Mouse (Mus musculus) limb, embryonic 10.5 days (tissue): ENCODE data around the gene Atp11a. TPM values are rescaled to one million over a fixed set of nuclear protein-coding genes. Genes with fewer than 3 reads are reported as not detected.

Experiments used
- DNase-seq: peaks from one replicate; pipeline ENCODE4 v3.0.0-alpha.2; 2017; ENCODE audit warnings: low spot score
- H3K27ac ChIP-seq: fragments of 300-500 bp; sonication (generic); 2 replicates; pipeline ENCODE4 v1.5.1; 2016; ENCODE audit warnings: mild to moderate bottlenecking
- H3K27me3 ChIP-seq: fragments of 300-500 bp; sonication (generic); 2 replicates; pipeline ENCODE4 v1.6.1; 2016; ENCODE audit warnings: low read depth, mild to moderate bottlenecking; ENCODE audit not compliant: poor library complexity, severe bottlenecking
- H3K36me3 ChIP-seq: fragments of 300-500 bp; sonication (generic); 2 replicates; pipeline ENCODE4 v1.6.1; 2016; ENCODE audit warnings: mild to moderate bottlenecking, moderate library complexity
- H3K4me1 ChIP-seq: fragments of 300-500 bp; sonication (generic); 2 replicates; pipeline ENCODE4 v1.6.1; 2016
- H3K4me3 ChIP-seq: fragments of 300-500 bp; sonication (generic); 2 replicates; pipeline ENCODE4 v1.5.1; 2016; ENCODE audit warnings: mild to moderate bottlenecking, moderate library complexity
- H3K9me3 ChIP-seq: fragments of 300-500 bp; sonication (generic); replicated peaks from 2 replicates; pipeline ENCODE4 v1.6.1; 2016; ENCODE audit warnings: mild to moderate bottlenecking
- WGBS: fragments of 180-500 bp; shearing (Covaris S2); methylation state at CpG from one replicate; pipeline ENCODE4 v1.1.7; 2016; 5-methylcytosine and 5-hydroxymethylcytosine counted together
- polyA plus RNA-seq: library from polyadenylated mRNA; unstranded; fragments of >200 nt; fragmentation: Nextera tagmentation; extraction: Ambion mirVana; gene quantifications from 2 replicates; pipeline ENCODE4 v1.2.1, GENCODE M21; 2016

Atp11a gene
- polyA plus RNA-seq, 1 experiment from 2014 or later = 10.8 TPM

GRCm38 (mm10) chr8:12893797-12894578 lies 137.2 kb downstream of the Atp11a start:
- 86% methylated on average over 12 of the region's 12 CpGs for WGBS
- DNase-seq = no peak
- Histone ChIP-seq H3K9me3 (no peaks in the 10 kb centered on the region), H3K4me3 (no peak overlapping the region), H3K27me3 (no peaks in the 10 kb centered on the region), H3K27ac (no peak overlapping the region), H3K4me1 (peaks cover 18% of the 10 kb centered on the region), H3K36me3 (no peaks in the 10 kb centered on the region)

DNA sequence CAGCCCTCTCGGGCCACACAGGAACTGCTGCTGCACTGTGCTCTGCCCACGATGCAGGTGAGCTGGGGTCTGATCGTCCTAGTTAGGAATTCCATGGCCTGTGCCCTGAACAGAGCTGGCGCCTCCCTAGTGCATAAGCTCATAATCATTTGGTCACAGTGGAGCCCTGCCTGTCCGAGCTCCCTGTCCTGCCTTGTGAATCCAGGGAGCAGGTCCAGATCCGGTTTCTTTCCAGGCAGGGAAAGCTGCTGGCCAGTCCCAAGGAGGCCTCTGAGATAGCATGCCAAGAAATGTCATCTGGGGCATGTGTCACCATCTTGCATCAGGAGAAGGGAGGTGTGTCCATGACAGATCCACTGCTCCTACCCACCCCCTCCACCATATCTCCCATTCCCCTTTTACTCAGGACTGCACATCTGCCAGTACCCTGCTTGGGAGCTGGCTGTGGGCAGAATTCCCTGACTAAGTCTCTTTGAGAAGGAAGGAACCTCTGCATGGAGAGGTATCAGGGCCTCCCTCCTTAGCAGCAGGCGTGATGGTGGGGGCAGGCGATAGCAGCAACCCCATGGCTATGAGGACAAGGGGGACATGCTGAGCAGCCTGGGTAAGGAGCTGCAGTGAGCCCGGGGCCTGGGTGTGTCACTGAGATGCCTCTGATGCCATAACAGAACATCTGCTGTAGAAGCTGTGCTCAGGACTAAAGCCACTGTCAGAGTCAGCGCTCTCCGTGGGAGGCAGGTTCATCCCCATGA lies 138.1 kb downstream of the Atp11a start:
- H3K27ac ChIP-seq = no peak overlapping the region

GRCm38 (mm10) chr8:12895535-12896150 lies 138.8 kb downstream of the Atp11a start:
- Histone ChIP-seq H3K27me3 (no peaks in the 10 kb centered on the region), H3K4me3 (no peak overlapping the region), H3K36me3 (no peaks in the 10 kb centered on the region), H3K4me1 (peaks cover 18% of the 10 kb centered on the region), H3K27ac (no peak overlapping the region), H3K9me3 (no peaks in the 10 kb centered on the region)
- 71% methylated on average over 9 of the region's 9 CpGs for WGBS
- no peak for DNase-seq

More for the DNA sequence above, 138.1 kb downstream of the Atp11a start:
- H3K9me3 ChIP-seq = no peaks in the 10 kb centered on the region
- H3K27me3 ChIP-seq = no peaks in the 10 kb centered on the region
- WGBS = 83% methylated on average over 11 of the region's 11 CpGs
- no peak for DNase-seq
- H3K4me1 ChIP-seq = peaks cover 18% of the 10 kb centered on the region
- no peaks in the 10 kb centered on the region for H3K36me3 ChIP-seq
- H3K4me3 ChIP-seq = no peak overlapping the region

DNA sequence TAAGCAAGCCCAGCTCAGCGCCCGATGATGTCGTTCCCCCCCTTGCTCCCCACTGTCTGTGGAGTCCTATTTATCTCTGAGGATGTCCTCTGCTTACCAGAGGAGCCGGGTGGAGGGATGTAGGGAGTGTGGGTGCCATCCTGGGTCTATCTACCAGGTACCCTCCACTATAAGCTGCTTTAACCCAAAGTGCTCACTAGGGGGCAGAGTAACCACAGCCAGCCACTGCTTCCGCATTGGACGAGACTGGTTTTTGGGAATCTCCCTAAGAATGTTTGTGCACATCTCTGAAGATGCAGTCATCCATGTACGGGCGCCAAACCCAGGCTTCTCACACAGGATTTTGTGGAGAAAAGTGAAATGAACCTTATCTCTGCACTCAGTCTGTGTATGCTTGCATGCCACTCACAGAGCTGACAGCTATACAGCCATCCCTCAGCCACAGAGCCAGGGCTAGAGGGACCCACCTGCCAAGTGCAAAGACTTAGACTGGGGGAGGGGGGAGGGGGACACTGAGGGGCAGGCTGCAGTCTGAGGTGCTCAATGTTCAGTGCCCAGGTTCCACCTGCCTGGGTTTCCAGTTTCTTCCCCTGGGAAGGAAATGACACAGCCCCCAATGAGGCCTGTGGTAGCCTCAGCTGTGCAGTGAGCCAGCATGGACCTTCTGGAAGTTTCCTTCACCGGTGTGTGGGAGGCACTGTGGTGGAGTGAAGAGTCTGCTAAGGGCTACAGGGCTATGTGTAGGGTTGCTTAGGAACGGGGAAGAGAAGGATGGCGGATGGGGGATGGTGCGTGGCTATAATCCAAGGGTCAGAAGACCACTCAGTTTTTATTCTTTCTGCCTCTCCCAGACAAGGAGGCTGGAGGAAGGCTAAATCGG lies 139.9 kb downstream of the Atp11a start:
- WGBS = 57% methylated on average over 13 of the region's 13 CpGs
- peaks cover 26% of the 10 kb centered on the region for H3K4me1 ChIP-seq
- H3K9me3 ChIP-seq = no peaks in the 10 kb centered on the region
- no peaks in the 10 kb centered on the region for H3K36me3 ChIP-seq
- H3K4me3 ChIP-seq = no peak overlapping the region
- no peaks in the 10 kb centered on the region for H3K27me3 ChIP-seq
- H3K27ac ChIP-seq = no peak overlapping the region
- peak; percentile 63 for DNase-seq

DNA sequence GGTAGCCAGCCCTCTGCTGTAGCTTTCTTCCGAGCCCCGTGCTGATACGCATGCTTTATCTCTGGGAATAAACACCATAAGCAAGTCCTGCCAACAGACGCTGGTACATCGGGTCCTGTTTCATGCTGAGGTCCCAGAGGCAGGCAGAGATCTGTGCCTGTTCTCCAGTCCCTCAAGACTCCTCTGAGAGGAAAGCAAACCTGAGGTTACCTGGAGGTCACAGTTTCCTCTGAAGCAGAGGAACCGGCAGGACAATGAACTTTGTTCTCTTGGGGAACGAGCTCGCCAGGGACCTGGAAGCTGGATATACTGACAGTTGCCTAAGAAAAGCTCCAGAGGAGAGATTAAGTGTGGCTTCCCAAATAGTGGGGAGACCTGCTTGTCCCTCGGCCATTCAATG lies 141.0 kb downstream of the Atp11a start:
- 76% methylated on average over 9 of the region's 9 CpGs for WGBS
- Histone ChIP-seq H3K36me3 (no peaks in the 10 kb centered on the region), H3K27me3 (no peaks in the 10 kb centered on the region), H3K4me1 (peaks cover 26% of the 10 kb centered on the region), H3K27ac (0 out of 2 replicates have a peak overlapping the region, but pooled peaks have one; percentile 42), H3K4me3 (no peak overlapping the region), H3K9me3 (no peaks in the 10 kb centered on the region)
- DNase-seq = no peak

DNA sequence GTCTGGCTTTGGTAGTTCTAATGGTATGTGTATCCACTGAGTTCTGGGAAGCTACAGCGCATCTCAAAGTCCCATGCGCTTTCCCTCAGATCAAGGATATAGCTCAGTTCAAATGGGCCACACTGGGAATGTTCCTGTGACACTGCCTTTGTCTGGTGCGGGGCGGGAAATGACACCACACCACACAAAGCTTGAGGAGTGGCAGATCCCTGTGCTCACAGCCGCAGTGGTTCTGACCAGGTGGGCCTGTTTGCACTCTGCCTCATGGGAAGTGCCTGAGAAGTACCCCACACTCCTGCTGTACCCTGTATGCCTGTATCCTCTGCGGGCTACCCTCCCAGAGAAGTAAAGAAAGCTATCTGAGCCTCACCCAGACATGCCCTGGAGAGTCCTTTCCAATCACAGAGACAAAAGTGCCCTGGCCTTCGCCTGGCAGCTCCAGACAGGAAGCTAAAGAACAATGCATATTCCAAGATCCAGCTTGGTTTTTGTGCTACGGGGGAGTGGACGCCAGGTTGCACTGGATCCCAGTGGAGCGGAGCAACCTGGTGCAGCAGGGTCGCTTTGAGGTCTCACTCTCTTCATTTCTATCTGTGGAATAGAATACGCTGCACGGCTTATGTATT lies 147.1 kb downstream of the Atp11a start:
- no peak for DNase-seq
- peaks cover 15% of the 10 kb centered on the region for H3K4me1 ChIP-seq
- no peaks in the 10 kb centered on the region for H3K36me3 ChIP-seq
- H3K27me3 ChIP-seq = no peaks in the 10 kb centered on the region
- H3K9me3 ChIP-seq = no peaks in the 10 kb centered on the region
- peak overlapping the region; percentile 4; the same call in 1 of the 2 replicates for H3K27ac ChIP-seq
- WGBS = 93% methylated on average over 13 of the region's 13 CpGs
- H3K4me3 ChIP-seq = no peak overlapping the region

DNA sequence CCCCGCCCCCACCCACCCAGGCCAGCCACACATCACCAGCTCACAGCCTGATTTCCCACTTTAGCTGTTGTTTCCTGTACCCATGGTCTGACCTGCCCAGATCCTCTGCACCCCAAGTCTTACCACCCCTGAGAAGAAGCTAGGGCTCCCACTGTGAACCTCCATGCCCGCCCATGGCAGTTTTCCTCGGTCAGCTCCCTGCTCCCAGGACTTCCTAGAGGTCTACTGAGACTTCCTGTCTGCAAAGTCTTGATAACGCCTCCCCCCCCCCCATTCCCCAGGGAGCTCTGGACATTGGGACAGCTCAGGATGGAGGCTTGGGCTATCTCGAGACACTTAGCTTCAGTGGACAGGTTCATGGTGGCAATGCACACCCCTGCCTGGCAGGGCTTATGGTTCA lies 148.3 kb downstream of the Atp11a start:
- H3K4me3 ChIP-seq = no peak overlapping the region
- H3K36me3 ChIP-seq = no peaks in the 10 kb centered on the region
- no peak overlapping the region for H3K27ac ChIP-seq
- H3K9me3 ChIP-seq = no peaks in the 10 kb centered on the region
- no peaks in the 10 kb centered on the region for H3K27me3 ChIP-seq
- DNase-seq = no peak
- H3K4me1 ChIP-seq = peaks cover 19% of the 10 kb centered on the region
- WGBS = 78% methylated on average over 5 of the region's 5 CpGs

DNA sequence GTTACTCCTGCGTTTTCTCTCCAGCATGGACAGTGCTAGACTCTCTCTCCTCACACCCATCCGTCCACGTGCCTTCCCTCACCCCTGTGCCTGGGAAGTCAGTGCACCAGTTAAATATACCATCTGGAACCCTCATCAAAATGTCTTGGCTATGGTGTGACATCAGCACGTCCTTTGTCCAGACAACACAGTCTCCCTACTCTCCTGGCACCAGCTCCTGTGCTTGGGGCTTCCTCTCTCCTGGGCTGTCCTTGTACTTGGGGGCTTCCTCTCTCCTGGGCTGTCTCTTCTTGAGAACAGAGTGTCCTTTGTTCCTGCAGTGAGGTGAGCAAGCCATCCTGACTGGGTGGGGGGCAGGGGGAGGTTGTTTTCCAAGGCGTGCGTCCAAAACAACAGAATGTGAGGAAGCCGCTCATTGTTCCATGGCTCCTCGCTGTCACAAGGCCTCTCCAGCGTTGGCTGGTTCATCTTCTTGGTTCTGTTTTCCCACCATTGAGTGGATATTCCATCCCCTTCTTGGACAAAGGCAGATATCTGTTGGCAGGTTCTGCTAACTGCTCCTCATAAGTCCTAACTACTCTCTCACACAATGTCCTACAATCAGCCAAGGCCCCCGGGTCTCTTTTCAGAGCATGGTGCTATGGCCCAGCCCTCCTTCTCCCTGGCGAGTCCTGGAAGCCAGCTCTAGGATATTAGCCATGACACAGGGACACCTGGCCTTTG lies 148.9 kb downstream of the Atp11a start:
- DNase-seq = no peak
- WGBS = 89% methylated on average over 11 of the region's 11 CpGs
- Histone ChIP-seq H3K9me3 (no peaks in the 10 kb centered on the region), H3K4me1 (peaks cover 19% of the 10 kb centered on the region), H3K27ac (peak overlapping the region; percentile 46; the same call in 1 of the 2 replicates), H3K36me3 (no peaks in the 10 kb centered on the region), H3K27me3 (no peaks in the 10 kb centered on the region), H3K4me3 (no peak overlapping the region)

GRCm38 (mm10) chr8:12906597-12906996 lies 149.8 kb downstream of the Atp11a start:
- Histone ChIP-seq H3K27ac (no peak overlapping the region), H3K27me3 (no peaks in the 10 kb centered on the region), H3K4me1 (peaks cover 17% of the 10 kb centered on the region), H3K4me3 (no peak overlapping the region), H3K36me3 (no peaks in the 10 kb centered on the region), H3K9me3 (no peaks in the 10 kb centered on the region)
- 74% methylated on average over 5 of the region's 5 CpGs for WGBS
- no peak for DNase-seq

DNA sequence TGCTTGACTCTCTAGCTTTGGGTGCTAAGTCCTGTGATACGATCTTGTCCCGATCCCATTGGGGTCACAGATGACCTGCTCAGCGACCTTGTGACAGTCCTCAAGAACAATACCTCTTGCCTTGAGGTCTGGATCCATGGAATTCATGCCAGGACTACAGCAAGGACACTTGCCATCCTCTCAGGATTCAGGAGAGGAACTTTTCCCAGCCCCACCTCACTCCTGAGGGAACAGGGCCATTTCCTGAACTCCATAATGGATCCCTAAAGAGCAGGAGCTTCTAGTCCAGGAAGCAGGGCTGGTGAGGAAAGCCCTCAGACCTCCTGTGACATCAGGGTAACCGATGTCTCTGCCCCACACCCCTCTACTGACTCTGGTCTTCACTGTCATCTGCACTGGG lies 150.9 kb downstream of the Atp11a start:
- H3K9me3 ChIP-seq = no peaks in the 10 kb centered on the region
- no peak for DNase-seq
- H3K4me3 ChIP-seq = no peak overlapping the region
- 74% methylated on average over 4 of the region's 4 CpGs for WGBS
- H3K27me3 ChIP-seq = no peaks in the 10 kb centered on the region
- H3K36me3 ChIP-seq = peaks cover 2% of the 10 kb centered on the region; the same call in 1 of the 2 replicates
- peaks cover 28% of the 10 kb centered on the region for H3K4me1 ChIP-seq
- no peak overlapping the region for H3K27ac ChIP-seq

DNA sequence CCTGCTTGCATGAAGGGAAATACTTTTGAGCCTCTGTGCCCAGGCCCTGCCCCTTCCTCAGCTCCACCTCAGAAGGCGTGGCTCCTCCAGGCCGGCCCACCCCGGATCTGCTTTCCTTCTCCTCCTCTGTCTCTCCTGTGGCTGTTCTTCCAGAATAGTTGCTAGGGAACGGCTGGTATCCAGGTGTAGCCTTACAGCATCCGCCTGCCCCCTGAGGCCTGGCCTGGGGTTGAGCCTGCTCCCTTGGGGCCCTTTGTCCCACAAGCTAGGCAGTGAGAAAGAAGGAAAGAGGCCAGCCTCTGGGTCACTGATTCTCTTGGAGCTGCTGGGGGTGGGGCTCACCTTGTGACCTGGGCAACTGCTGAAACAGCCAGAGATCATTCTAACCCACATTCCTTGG lies 155.2 kb downstream of the Atp11a start:
- no peaks in the 10 kb centered on the region for H3K9me3 ChIP-seq
- DNase-seq = peak; percentile 68
- WGBS = 30% methylated on average over 5 of the region's 5 CpGs
- peak overlapping the region; percentile 77 for H3K27ac ChIP-seq
- peak overlapping the region; percentile 17; the same call in 1 of the 2 replicates for H3K4me3 ChIP-seq
- H3K4me1 ChIP-seq = peaks cover 36% of the 10 kb centered on the region
- H3K27me3 ChIP-seq = peaks cover 10% of the 10 kb centered on the region; the same call in 1 of the 2 replicates
- H3K36me3 ChIP-seq = peaks cover 9% of the 10 kb centered on the region; the same call in 1 of the 2 replicates
